Comparison of ENCODE assay signal across 10 mouse cellular contexts in genomic region chr1:51199088-51199830, GRCm38 (mm10).
A peak's percentile ranks its signal among the peaks of the same experiment; 100 is the strongest.
DNase-seq lines count a peak whose midpoint lies in the region; TF ChIP-seq lines count a peak whose summit lies in the region.
"Had no signal": no experiment of that assay in that cellular context is flagged by ENCODE, and none has a peak within 500 bp of the region (broad histone marks: within the 10 kb centered on the region; RNA-seq: fewer than 3 reads in every experiment).

No protein-coding gene starts in this region.

- peaks cover 5% of the 10 kb centered on the region for H3K4me1 ChIP-seq in olfactory bulb, adult 2 months (ENCODE audit: control insufficient read depth, insufficient read depth, low read length)
- H3K4me1 ChIP-seq in heart, adult 2 months (ENCODE audit: control insufficient read depth, insufficient read depth, low read length) = no peaks in the 10 kb centered on the region
- H3K4me1 ChIP-seq: heart, embryonic 13.5 days; limb, embryonic 13.5 days had no signal

- 0 out of 2 replicates have a peak overlapping the region, but pooled peaks have one; percentile 15 for H3K27ac ChIP-seq in olfactory bulb, adult 2 months (ENCODE audit: insufficient read depth, low read depth, low read length)
- no peak overlapping the region for H3K27ac ChIP-seq in heart, adult 2 months
- H3K27ac ChIP-seq: heart, embryonic 13.5 days; limb, embryonic 13.5 days had no signal

- no peak for TF ChIP-seq POLR2A in olfactory bulb, adult 2 months (IDR thresholded peaks at IDR 0.05; ENCODE audit: insufficient read depth, low read depth, low read length)
- no peak for TF ChIP-seq POLR2A in heart, adult 2 months (IDR thresholded peaks at IDR 0.05; ENCODE audit: insufficient read depth, low read depth, low read length)

- H3K36me3 ChIP-seq in heart, adult 2 months (ENCODE audit: control insufficient read depth, insufficient read depth, low read length) = no peaks in the 10 kb centered on the region
- H3K36me3 ChIP-seq: heart, embryonic 13.5 days; limb, embryonic 13.5 days had no signal

- intact Hi-C loops in heart, adult 2 months (cut with DNase I) = no loop called here

- H3K4me3 ChIP-seq in olfactory bulb, adult 2 months (ENCODE audit: insufficient read depth, low read depth, low read length) = no peak overlapping the region
- H3K4me3 ChIP-seq in heart, adult 2 months = no peak overlapping the region
- H3K4me3 ChIP-seq: heart, embryonic 13.5 days; limb, embryonic 13.5 days had no signal

- no peaks in the 10 kb centered on the region for H3K79me2 ChIP-seq in heart, adult 2 months (replicated peaks; ENCODE audit: control insufficient read depth, insufficient read depth, low read length)

- H3K27me3 ChIP-seq in heart, adult 2 months (ENCODE audit: control insufficient read depth, insufficient read depth, low read length) = no peaks in the 10 kb centered on the region
- H3K27me3 ChIP-seq: heart, embryonic 13.5 days; limb, embryonic 13.5 days had no signal

- peak; percentile 16 for DNase-seq in cerebellum, adult 8-10 months
- DNase-seq in cerebellum, postnatal 36 days = peak; percentile 15 to 28
- peak; percentile 50 to 52 for DNase-seq in layer of hippocampus, postnatal 10 days (ENCODE audit: low spot score in 2 of 2)
- DNase-seq in urinary bladder, postnatal 10 days (ENCODE audit: low spot score) = no peak
- DNase-seq in heart, adult 2 months = no peak
- DNase-seq in embryo, embryonic 11 days = no peak
- DNase-seq: thymus, adult 2 months had no signal

- no peak for TF ChIP-seq EP300 in heart, adult 2 months (IDR thresholded peaks at IDR 0.05; ENCODE audit: insufficient read depth, low read depth, low read length)

- WGBS in olfactory bulb, adult 2 months = 57% methylated on average over 11 of the region's 11 CpGs
- WGBS in heart, adult 2 months = 87% methylated on average over 11 of the region's 11 CpGs

- H3K9ac ChIP-seq in heart, adult 2 months (ENCODE audit: low read depth, low read length) = no peak overlapping the region
- H3K9ac ChIP-seq: heart, embryonic 13.5 days; limb, embryonic 13.5 days had no signal

- no peak for TF ChIP-seq CTCF in olfactory bulb, adult 2 months (IDR thresholded peaks at IDR 0.05; ENCODE audit: insufficient read depth, low read depth, low read length)
- no peak for TF ChIP-seq CTCF in heart, adult 2 months (IDR thresholded peaks at IDR 0.05)

Comparison
In these comparisons a context has a peak if more than half of its experiments do, and no peak if none do; other contexts are left out.
1. DNase-seq: peak in cerebellum, adult 8-10 months (single experiment), cerebellum, postnatal 36 days (2 of 2) and layer of hippocampus, postnatal 10 days (2 of 2); none in urinary bladder, postnatal 10 days (single experiment), heart, adult 2 months (0 of 2) and embryo, embryonic 11 days (single experiment).